Mouse (Mus musculus) liver, embryonic 16.5 days (tissue): ENCODE results near the gene Wdr19. TPM values are rescaled to one million over a fixed set of nuclear protein-coding genes. Genes with fewer than 3 reads are reported as not detected.

Source experiments
- ATAC-seq: fragments of 200-750 bp; cut with Nextera tagmentation; 2 replicates; pipeline ENCODE4 v1.8.0; 2017; ENCODE audit warnings: low read depth, mild to moderate bottlenecking, moderate number of reproducible peaks, moderate library complexity
- H3K27ac ChIP-seq: fragments of 300-500 bp; sonication (generic); 2 replicates; pipeline ENCODE4 v1.5.1; 2014; ENCODE audit warnings: mild to moderate bottlenecking, low read length
- H3K27me3 ChIP-seq: fragments of 300-500 bp; sonication (generic); 2 replicates; pipeline ENCODE4 v1.6.1; 2014; ENCODE audit warnings: low read depth, low read length, mixed read lengths; ENCODE audit not compliant: control insufficient read depth, insufficient read depth
- H3K36me3 ChIP-seq: fragments of 300-500 bp; sonication (generic); 2 replicates; pipeline ENCODE4 v1.6.1; 2014; ENCODE audit warnings: mild to moderate bottlenecking; ENCODE audit not compliant: control insufficient read depth, insufficient read depth
- H3K4me1 ChIP-seq: fragments of 300-500 bp; sonication (generic); 2 replicates; pipeline ENCODE4 v1.6.1; 2014; ENCODE audit warnings: low read depth, low read length, mixed read lengths; ENCODE audit not compliant: control insufficient read depth
- H3K4me2 ChIP-seq: fragments of 300-500 bp; sonication (generic); 2 replicates; pipeline ENCODE4 v1.6.1; 2014; ENCODE audit warnings: low read depth, low read length, mixed read lengths
- H3K4me3 ChIP-seq: fragments of 300-500 bp; sonication (generic); 2 replicates; pipeline ENCODE4 v1.5.1; 2014; ENCODE audit warnings: low read depth, mild to moderate bottlenecking, low read length
- H3K9ac ChIP-seq: fragments of 300-500 bp; sonication (generic); 2 replicates; pipeline ENCODE4 v1.6.1; 2014; ENCODE audit warnings: low read depth, low read length
- H3K9me3 ChIP-seq: fragments of 300-500 bp; sonication (generic); replicated peaks from 2 replicates; pipeline ENCODE4 v1.6.1; 2016; ENCODE audit warnings: low read length; ENCODE audit not compliant: control insufficient read depth
- WGBS: fragments of 180-500 bp; shearing (Covaris S2); extraction: QIAGEN DNeasy Blood & Tissue Kit; methylation state at CpG from one replicate; pipeline ENCODE4 v1.1.7; 2014; ENCODE audit not compliant: insufficient replicate concordance; 5-methylcytosine and 5-hydroxymethylcytosine counted together
- polyA plus RNA-seq: library from polyadenylated mRNA; unstranded; fragments of >200 nt; fragmentation: Nextera tagmentation; extraction: Ambion mirVana; gene quantifications from 2 replicates; pipeline ENCODE4 v1.2.1, GENCODE M21; 2015

Wdr19 gene
- polyA plus RNA-seq: 0.59 and 1.2 TPM in 2 replicates

DNA sequence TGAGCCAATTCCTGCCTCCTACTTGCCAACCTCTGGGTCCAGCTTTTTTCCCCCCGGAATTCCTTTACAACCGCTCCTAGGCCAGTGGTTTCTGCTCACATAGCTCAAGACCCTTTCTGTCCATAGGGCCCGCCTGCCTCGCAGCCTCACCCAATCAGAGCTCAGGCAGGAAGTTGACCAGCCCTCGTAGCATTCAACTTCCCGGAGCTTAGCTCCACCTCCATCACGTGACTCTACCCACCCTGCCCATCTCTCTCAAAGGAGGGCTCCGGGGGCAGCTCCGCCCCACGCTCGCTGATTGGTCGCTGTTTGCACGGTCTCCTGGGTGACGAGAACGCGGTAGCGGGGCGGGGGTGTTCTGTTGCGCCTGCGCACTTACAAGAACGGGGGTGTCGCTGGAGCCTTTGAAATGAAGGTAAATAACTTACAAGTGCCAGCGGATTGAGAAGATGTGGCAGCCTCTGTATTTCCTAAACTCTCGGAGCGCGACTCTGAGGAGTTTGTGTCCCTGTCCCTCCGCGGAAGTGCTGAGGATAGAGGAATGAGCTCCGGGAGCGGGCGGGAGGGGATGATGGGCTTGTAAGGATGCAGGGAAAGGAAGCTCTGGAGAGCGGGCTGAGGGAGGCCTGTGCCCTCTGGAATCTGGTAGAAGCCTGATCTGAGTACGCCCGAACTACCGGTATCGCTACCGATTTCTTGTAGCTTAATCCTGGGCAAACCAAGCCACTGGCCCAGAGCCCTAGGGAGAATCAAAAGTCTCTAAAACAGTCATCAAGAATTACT lies at the start of gene Wdr19:
Gene Wdr19, plus strand, starts transcription at position 351 of the 783 bp plus-strand sequence.
- peak within 1 kb of the TSS; percentile 86 for H3K4me2 ChIP-seq
- peak within 1 kb of the TSS; percentile 68 for H3K4me3 ChIP-seq
- peak within 1 kb of the TSS; percentile 65 for H3K9ac ChIP-seq
- ATAC-seq: peak; percentile 99
- H3K36me3 ChIP-seq: no peaks in the 10 kb centered on the region
- H3K27ac ChIP-seq: peak within 1 kb of the TSS; percentile 58; the same call in 1 of the 2 replicates
- WGBS: under 1% methylated on average over 37 of the region's 37 CpGs
- H3K27me3 ChIP-seq: no peaks in the 10 kb centered on the region
- H3K9me3 ChIP-seq: no peaks in the 10 kb centered on the region
- H3K4me1 ChIP-seq: peaks cover 8% of the 10 kb centered on the region

DNA sequence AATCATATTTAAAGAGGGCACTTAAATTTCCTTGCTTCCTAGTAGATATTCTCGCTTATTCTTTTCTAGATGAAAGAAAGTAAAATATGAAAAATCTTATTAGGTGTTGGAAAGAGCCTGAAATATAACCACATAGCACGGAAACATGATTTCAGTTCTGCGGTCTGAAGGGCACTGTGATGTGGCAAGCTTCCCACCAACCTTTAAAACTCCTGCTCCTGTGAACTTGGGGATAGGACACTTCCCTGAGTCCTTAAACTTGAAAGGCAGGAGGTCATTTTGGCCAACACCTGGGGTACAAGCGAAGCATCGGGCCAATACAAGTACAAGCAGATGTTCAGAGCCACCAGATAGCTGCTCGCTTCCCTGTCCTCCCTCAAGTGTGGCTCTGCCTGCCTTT lies 49.8 kb upstream of the Wdr19 start:
- WGBS: 73% methylated on average over 6 of the region's 6 CpGs
- H3K27ac ChIP-seq: no peak overlapping the region
- no peak for ATAC-seq

DNA sequence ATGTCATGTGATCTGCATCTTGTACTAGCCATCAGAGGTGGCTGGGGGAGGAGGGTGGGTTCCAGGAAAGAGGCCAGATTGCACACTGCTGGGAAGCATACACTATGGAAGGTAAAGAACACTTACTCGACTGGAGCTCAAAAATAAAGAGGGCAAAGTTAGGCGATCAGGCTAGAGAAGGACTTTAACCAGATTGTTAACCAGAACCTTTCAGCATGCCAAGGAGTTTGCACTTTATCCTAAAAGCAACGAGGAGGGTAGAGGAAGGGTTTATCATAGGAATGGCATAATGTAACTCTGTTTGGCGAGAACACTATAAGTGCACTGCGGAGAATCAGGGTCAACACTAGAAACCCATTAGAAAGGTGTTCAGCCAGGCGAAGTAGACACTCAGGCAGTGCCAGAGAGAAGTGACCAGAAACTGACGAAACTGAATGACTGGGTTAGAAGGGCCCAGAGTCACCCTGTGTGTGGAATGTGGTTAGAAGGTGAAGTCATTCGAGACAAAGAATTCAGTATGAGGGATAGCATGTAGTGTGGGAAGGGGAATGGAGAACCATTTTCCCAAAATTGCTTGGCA lies 49.0 kb upstream of the Wdr19 start:
- H3K9me3 ChIP-seq: no peaks in the 10 kb centered on the region
- no peak overlapping the region for H3K9ac ChIP-seq
- no peaks in the 10 kb centered on the region for H3K36me3 ChIP-seq
- ATAC-seq: no peak
- no peaks in the 10 kb centered on the region for H3K27me3 ChIP-seq
- no peak overlapping the region for H3K27ac ChIP-seq
- no peak overlapping the region for H3K4me3 ChIP-seq
- no peaks in the 10 kb centered on the region for H3K4me1 ChIP-seq
- no peak overlapping the region for H3K4me2 ChIP-seq
- WGBS: 68% methylated on average over 8 of the region's 8 CpGs

More for the DNA sequence above, 49.8 kb upstream of the Wdr19 start:
- H3K9ac ChIP-seq: no peak overlapping the region
- no peaks in the 10 kb centered on the region for H3K4me1 ChIP-seq
- no peak overlapping the region for H3K4me3 ChIP-seq
- H3K4me2 ChIP-seq: no peak overlapping the region
- no peaks in the 10 kb centered on the region for H3K27me3 ChIP-seq
- no peaks in the 10 kb centered on the region for H3K36me3 ChIP-seq
- no peaks in the 10 kb centered on the region for H3K9me3 ChIP-seq

DNA sequence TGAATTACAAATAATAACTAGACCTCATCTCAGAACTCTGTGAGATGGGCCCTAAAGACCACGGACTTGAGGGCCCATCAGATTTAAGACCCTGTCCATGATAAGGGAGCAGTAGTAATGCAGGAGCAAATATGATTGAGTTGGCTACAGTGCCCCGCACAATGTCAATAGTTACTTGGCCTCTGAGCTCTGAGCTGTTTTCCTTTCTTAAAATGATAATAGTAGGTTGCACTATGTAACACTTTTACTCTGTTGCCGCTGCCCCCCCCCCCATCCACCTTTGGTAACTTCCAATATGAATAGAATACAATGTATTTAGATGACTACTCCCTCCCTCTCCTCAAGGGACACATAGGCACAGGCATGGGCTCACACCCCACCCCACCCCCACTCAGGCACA lies 48.2 kb upstream of the Wdr19 start:
- 75% methylated on average over 3 of the region's 3 CpGs for WGBS
- no peak overlapping the region for H3K27ac ChIP-seq
- no peak overlapping the region for H3K9ac ChIP-seq
- ATAC-seq: no peak
- no peaks in the 10 kb centered on the region for H3K9me3 ChIP-seq
- H3K4me1 ChIP-seq: no peaks in the 10 kb centered on the region
- no peak overlapping the region for H3K4me2 ChIP-seq
- no peaks in the 10 kb centered on the region for H3K36me3 ChIP-seq
- H3K27me3 ChIP-seq: no peaks in the 10 kb centered on the region
- H3K4me3 ChIP-seq: no peak overlapping the region

DNA sequence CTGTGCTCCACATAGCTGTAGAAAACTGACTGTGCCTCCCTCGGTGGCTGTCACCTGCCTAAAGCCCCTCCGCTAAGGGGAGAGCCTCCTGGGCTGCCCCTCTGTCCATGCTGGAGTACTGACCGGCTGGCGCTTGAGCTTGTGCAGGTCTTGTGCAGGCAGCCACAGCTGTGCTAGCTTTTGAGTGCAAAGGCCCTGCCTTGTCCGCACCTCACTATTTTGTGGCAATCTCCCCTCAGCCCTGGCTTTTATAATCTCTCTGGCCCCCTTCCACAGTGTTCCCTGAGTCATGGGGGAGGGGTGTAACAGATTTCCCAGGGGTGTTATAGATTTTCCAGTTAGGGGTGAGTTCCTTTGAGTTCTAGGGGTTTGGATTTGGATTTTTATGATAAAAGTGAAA lies 47.7 kb upstream of the Wdr19 start:
- no peaks in the 10 kb centered on the region for H3K27me3 ChIP-seq
- no peaks in the 10 kb centered on the region for H3K4me1 ChIP-seq
- no peak overlapping the region for H3K4me2 ChIP-seq
- H3K36me3 ChIP-seq: no peaks in the 10 kb centered on the region
- WGBS: 69% methylated on average over 5 of the region's 5 CpGs
- no peak overlapping the region for H3K9ac ChIP-seq
- H3K27ac ChIP-seq: no peak overlapping the region
- no peak overlapping the region for H3K4me3 ChIP-seq
- ATAC-seq: no peak
- H3K9me3 ChIP-seq: no peaks in the 10 kb centered on the region

DNA sequence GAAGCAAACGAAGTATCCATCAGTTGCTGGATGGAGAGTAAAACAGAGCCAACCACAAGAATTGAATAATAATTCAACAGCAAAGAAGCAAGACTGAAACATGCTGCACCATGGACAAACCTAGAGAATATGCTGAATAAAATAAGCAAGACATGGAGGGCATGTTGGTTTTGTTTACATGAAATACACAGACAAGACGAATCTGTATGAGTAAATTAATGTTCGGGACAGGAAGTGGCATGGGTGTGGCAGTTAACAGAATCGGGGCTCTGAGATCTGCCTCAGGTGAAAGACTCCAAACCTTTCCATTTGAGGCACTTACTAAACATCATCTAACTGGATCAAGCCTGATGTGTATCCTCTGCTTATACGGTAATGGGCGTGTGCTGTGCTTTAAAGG lies 45.2 kb upstream of the Wdr19 start:
- no peak for ATAC-seq
- Histone ChIP-seq H3K9ac (no peak overlapping the region), H3K4me3 (no peak overlapping the region), H3K27me3 (no peaks in the 10 kb centered on the region), H3K9me3 (no peaks in the 10 kb centered on the region), H3K36me3 (no peaks in the 10 kb centered on the region), H3K27ac (no peak overlapping the region), H3K4me2 (no peak overlapping the region), H3K4me1 (no peaks in the 10 kb centered on the region)
- WGBS: 52% methylated on average over 6 of the region's 6 CpGs

DNA sequence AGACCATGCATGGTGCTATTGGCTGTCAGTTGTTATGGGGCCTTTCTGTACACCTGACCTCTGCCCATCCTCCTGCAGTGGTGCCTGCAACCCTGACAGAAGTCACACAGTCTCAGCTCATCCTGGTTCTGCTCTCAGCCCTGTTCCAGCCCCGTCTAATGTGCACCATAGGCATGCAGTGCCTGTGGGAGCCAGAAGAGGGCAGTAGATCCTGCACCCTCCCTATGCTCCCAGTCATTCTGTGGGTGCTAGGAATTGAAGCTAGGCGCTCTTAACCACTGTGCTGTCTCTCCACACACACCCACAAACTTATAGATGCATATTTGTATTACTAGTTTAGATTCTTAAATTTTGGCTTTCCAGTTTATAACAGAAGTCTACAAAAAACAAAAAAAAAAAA lies 42.6 kb upstream of the Wdr19 start:
- WGBS: 49% methylated on average over 2 of the region's 2 CpGs
- no peak overlapping the region for H3K27ac ChIP-seq
- no peak overlapping the region for H3K4me2 ChIP-seq
- no peak for ATAC-seq
- H3K4me3 ChIP-seq: no peak overlapping the region
- H3K9me3 ChIP-seq: no peaks in the 10 kb centered on the region
- no peaks in the 10 kb centered on the region for H3K36me3 ChIP-seq
- H3K9ac ChIP-seq: no peak overlapping the region
- no peaks in the 10 kb centered on the region for H3K27me3 ChIP-seq
- no peaks in the 10 kb centered on the region for H3K4me1 ChIP-seq

DNA sequence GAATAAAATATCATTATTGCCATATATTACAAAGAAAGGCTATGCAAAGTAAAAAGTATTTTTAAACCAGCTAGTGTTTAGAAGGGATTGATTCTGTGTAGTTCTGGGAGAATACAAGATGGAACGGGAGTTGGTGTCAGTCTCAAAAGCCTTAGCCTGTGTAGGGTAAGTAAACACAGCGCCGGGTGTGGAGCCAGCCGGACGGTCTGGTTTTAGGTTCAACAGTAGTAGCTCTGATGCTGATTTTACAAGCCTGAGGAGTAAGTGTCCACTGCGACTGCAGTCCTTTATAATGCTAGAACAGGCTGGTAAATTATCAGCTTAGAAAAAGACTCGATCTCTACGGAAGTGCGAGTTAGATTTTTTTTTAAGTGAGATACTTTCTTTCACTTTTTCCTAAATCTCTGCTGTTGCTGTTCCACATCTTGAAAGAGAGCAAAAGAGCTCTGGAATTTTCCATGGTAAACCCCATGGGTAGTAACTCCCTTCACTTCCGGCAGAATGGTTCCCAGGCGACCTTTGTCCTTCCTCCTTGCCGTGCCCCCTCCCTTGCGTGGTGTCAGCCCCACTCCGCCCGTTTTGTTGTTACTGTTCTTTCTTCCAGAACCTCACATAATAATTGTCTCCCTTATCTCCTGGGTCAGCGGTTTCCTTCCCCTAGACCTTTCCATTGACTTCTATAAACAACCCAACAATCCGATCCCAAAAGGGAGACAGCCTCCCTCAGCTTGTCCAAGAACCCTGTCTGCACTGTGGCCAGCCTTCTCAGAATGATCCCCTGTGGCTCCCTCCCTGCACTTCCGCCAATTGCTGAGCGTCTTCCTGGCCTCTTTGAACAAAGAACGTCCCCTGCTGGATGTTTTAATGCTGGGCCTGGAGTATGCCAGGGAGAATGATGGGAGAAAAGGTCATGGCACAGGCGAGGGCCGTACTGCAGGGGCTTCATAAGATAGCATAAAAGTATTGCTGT lies 41.8 kb upstream of the Wdr19 start:
- Histone ChIP-seq H3K4me1 (no peaks in the 10 kb centered on the region), H3K9ac (no peak overlapping the region), H3K4me3 (no peak overlapping the region), H3K27ac (no peak overlapping the region), H3K4me2 (no peak overlapping the region), H3K36me3 (no peaks in the 10 kb centered on the region), H3K9me3 (no peaks in the 10 kb centered on the region), H3K27me3 (no peaks in the 10 kb centered on the region)
- ATAC-seq: peak; percentile 48
- WGBS: 53% methylated on average over 22 of the region's 22 CpGs
